Mouse (Mus musculus) testis, adult 2 months (tissue): ENCODE data around the gene Znrf1. TPM values are rescaled to one million over a fixed set of nuclear protein-coding genes. Genes with fewer than 3 reads are reported as not detected.
"Not testable (repeated sequence)": the region's sequence is repeated elsewhere in the genome, so short reads cannot be mapped to it uniquely, and the experiment has no call there.

ENCODE experiments used
- H3K27ac ChIP-seq: fragments of 200-500 bp; 2 replicates; pipeline ENCODE4 v1.5.1; 2012; ENCODE audit warnings: low read depth, low read length; ENCODE audit not compliant: control insufficient read depth, insufficient read depth
- H3K27me3 ChIP-seq: fragments of 200-500 bp; 2 replicates; pipeline ENCODE4 v1.6.1; 2012; ENCODE audit warnings: mild to moderate bottlenecking, low read length, moderate library complexity; ENCODE audit not compliant: control insufficient read depth, insufficient read depth
- H3K36me3 ChIP-seq: fragments of 200-500 bp; 2 replicates; pipeline ENCODE4 v1.6.1; 2012; ENCODE audit warnings: mild to moderate bottlenecking, low read length; ENCODE audit not compliant: control insufficient read depth, insufficient read depth
- H3K4me1 ChIP-seq: fragments of 200-500 bp; 2 replicates; pipeline ENCODE4 v1.6.1; 2012; ENCODE audit warnings: low read length; ENCODE audit not compliant: control insufficient read depth, insufficient read depth
- H3K4me3 ChIP-seq: fragments of 200-500 bp; 2 replicates; pipeline ENCODE4 v1.5.1; 2012; ENCODE audit warnings: low read depth, mild to moderate bottlenecking, low read length, moderate library complexity, mixed read lengths; ENCODE audit not compliant: control insufficient read depth
- CTCF ChIP-seq: fragments of 200-500 bp; IDR thresholded peaks from 2 replicates; pipeline ENCODE4 v1.5.1; 2012; ENCODE audit warnings: low read depth, mild to moderate bottlenecking, inconsistent platforms, low read length, moderate library complexity; ENCODE audit not compliant: control insufficient read depth, insufficient read depth, insufficient replicate concordance
- POLR2A ChIP-seq: fragments of 200-500 bp; IDR thresholded peaks from 2 replicates; pipeline ENCODE4 v1.6.1; 2012; ENCODE audit warnings: low read depth, mild to moderate bottlenecking, inconsistent platforms, low read length, moderate library complexity; ENCODE audit not compliant: control insufficient read depth
- polyA plus RNA-seq: library from polyadenylated mRNA; depleted of rRNA; stranded (reverse); fragments of >200 nt; gene quantifications from 2 replicates; pipeline ENCODE4 v1.2.3, GENCODE M21; 2012; rRNA removed

Gene Znrf1
- 95.0 and 99.3 TPM in 2 replicates for polyA plus RNA-seq

DNA sequence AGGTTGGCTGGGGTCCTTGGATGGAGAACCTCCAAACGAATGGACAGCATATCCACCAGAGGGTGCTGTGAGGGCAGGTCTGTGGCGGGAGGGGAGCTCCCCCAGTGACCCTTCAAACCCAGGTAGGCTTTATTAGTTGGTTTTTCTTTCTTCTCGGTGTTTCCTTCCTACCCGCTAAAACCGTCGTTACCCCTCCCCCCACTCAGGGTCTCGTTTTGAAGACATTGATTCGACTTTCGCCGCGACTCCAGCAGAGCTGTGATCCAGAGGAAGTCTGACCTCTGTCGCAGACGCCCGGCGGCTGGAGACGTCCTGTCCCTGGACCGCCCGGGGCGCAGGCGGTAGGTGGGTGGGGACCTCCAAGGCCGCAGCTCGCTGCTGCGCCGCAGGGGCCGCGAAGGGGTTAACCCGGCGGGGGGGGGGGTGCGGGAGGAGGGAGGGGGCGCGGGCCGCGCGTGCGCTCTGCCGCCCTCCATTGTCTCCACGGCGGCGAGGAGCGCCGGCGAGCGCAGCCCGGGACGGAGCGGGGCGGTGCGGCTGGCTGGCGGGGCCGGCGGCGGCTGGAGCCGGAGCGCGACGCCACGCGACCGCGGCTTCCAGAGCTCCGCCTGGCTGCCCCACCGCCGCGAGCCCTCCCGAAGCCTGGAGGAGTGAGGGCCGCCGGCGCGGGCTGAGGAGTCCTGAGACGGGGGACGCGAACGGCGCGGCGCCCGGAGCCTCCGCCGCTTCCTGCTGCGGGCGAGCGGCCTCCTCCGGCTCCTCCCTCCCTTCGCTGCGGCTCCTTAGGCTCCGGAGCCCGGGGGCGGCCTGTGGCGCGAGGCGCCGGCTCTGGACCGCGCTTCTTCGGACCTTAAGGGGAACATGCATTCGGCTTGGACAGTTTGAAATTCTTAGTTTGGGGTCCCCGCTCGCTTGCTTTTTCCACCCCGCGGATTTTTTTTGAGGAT, at the start of gene Znrf1:
Znrf1 (plus strand) TSS at position 67 of the 947 bp plus-strand sequence.
- Histone ChIP-seq H3K36me3 (no peaks in the 10 kb centered on the region), H3K4me3 (peak within 1 kb of the TSS; percentile 99), H3K4me1 (peaks cover 7% of the 10 kb centered on the region), H3K27ac (peak within 1 kb of the TSS; percentile 99), H3K27me3 (no peaks in the 10 kb centered on the region)
- TF ChIP-seq CTCF (peak; percentile 36; the same call in 1 of the 2 replicates), POLR2A (peak; percentile 80)

- TF ChIP-seq CTCF (no peak), POLR2A (no peak)
- Histone ChIP-seq H3K4me1 (no peaks in the 10 kb centered on the region), H3K4me3 (no peak overlapping the region), H3K27ac (peak overlapping the region; percentile 5; the same call in 1 of the 2 replicates), H3K27me3 (no peaks in the 10 kb centered on the region), H3K36me3 (no peaks in the 10 kb centered on the region)
Measured at GRCm38 (mm10) chr8:111490034-111490591, 45.8 kb upstream of the Znrf1 start.

- H3K36me3 ChIP-seq = no peaks in the 10 kb centered on the region
- H3K27ac ChIP-seq = peak overlapping the region; percentile 66; the same call in 1 of the 2 replicates
- H3K27me3 ChIP-seq = no peaks in the 10 kb centered on the region
- H3K4me3 ChIP-seq = no peak overlapping the region
- no peaks in the 10 kb centered on the region for H3K4me1 ChIP-seq
- TF ChIP-seq POLR2A (no peak), CTCF (no peak)
Measured at GRCm38 (mm10) chr8:111491191-111491590, 44.7 kb upstream of the Znrf1 start.

DNA sequence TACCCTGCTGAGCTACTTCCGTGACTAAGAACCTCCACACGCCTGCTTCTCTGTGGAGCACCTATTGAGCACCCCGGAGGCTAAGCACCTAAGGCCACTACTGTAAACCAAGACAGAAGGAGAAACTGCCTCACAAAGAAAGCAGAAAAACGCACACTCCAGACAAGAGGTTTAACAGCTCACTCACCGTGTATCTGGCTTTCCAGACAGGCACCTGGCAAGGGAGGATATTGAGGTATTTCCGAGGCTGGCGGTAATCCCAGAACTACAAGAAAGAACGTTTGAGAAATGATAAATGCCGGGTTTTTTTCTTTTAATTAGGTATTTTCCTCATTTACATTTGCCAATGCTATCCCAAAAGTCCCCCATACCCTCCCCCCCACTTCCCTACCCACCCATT, 43.4 kb upstream of the Znrf1 start:
- H3K27me3 ChIP-seq = no peaks in the 10 kb centered on the region

GRCm38 (mm10) chr8:111493176-111493575, 42.7 kb upstream of the Znrf1 start:
- no peaks in the 10 kb centered on the region for H3K4me1 ChIP-seq
- no peak overlapping the region for H3K4me3 ChIP-seq
- H3K36me3 ChIP-seq = no peaks in the 10 kb centered on the region
- TF ChIP-seq POLR2A (no peak), CTCF (no peak)
- no peak overlapping the region for H3K27ac ChIP-seq
- no peaks in the 10 kb centered on the region for H3K27me3 ChIP-seq

More for the DNA sequence above, 43.4 kb upstream of the Znrf1 start:
- Histone ChIP-seq H3K4me3 (no peak overlapping the region), H3K27ac (no peak overlapping the region), H3K36me3 (no peaks in the 10 kb centered on the region), H3K4me1 (no peaks in the 10 kb centered on the region)
- TF ChIP-seq POLR2A (no peak), CTCF (no peak)

- no peaks in the 10 kb centered on the region for H3K36me3 ChIP-seq
Measured at GRCm38 (mm10) chr8:111496326-111496725, 39.6 kb upstream of the Znrf1 start.

DNA sequence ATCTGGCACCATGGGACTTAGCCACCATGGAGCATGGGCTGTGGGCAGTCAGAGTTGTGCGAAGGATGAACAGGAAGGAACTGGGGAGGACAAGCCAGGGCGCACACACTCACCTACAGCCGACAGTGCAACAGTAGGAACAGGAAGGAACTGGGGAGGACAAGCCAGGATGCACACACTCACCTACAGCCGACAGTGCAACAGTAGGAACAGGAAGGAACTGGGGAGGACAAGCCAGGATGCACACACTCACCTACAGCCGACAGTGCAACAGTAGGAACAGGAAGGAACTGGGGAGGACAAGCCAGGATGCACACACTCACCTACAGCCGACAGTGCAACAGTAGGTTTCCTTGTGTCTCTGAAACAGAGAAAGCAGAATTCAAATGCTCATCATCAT, 37.6 kb upstream of the Znrf1 start:
- not testable (repeated sequence) for H3K4me1 ChIP-seq, H3K27me3 ChIP-seq, H3K27ac ChIP-seq, H3K4me3 ChIP-seq, H3K36me3 ChIP-seq

More at GRCm38 (mm10) chr8:111496326-111496725, 39.6 kb upstream of the Znrf1 start:
- Histone ChIP-seq H3K4me1 (no peaks in the 10 kb centered on the region), H3K27ac (no peak overlapping the region), H3K27me3 (no peaks in the 10 kb centered on the region), H3K4me3 (no peak overlapping the region)
- no peak for TF ChIP-seq CTCF
- no peak for TF ChIP-seq POLR2A

DNA sequence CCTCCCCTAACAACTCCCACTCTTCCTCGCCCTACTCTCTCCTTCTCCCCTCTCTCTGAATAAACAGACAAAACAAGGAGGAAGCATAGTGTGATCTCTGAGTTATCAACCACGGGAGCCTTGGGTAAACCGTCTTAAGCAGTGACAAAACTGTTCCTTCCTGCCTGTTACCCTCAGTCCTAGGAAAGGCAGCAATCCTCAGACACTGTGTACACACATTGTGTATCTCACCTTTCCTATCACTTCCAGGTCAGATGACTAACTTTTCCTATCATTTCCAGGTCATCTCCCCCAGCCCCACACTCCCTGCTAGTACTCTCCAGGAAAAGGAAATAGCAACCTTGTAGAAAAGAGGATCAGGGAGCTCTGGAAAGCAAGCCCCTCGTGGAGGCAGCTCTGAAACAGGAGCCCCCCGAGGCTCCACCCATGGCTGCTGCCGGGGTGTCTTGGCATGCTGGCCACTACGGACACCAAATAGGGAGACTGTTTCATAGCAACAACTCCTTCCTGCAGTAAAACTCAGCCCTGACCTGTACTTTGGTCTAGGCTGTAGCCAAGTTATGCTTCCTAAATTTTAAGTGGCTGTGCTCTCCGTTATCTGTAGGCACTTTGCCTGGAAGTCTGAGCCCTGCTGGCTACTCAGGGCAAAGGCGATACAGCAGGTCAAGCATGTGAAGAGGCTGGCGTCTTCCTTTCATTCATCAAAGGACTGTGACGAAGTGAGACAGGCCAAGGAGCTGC, 34.0 kb upstream of the Znrf1 start:
- H3K27me3 ChIP-seq = no peaks in the 10 kb centered on the region

More for the DNA sequence above, 34.0 kb upstream of the Znrf1 start:
- H3K27ac ChIP-seq = no peak overlapping the region
- H3K36me3 ChIP-seq = no peaks in the 10 kb centered on the region
- H3K4me1 ChIP-seq = no peaks in the 10 kb centered on the region; the same call in 1 of the 2 replicates
- TF ChIP-seq CTCF = no peak
- TF ChIP-seq POLR2A = no peak
- no peak overlapping the region for H3K4me3 ChIP-seq
